Mouse (Mus musculus) adrenal gland, adult 8-10 months (tissue): Measurements from ENCODE around the gene Pdss2. TPM values are rescaled to one million over a fixed set of nuclear protein-coding genes. Genes with fewer than 3 reads are reported as not detected.

Source experiments
- DNase-seq: peaks from one replicate; pipeline ENCODE4 v3.0.0; 2022
- total RNA-seq, 4 experiments: library from RNA; stranded (reverse); gene quantifications; 2 replicates each; pipeline ENCODE4 v1.2.4; 2022

Pdss2 gene
- 10 to 100 TPM; 18.7 to 24.0 (median 22.1) TPM for total RNA-seq

DNA sequence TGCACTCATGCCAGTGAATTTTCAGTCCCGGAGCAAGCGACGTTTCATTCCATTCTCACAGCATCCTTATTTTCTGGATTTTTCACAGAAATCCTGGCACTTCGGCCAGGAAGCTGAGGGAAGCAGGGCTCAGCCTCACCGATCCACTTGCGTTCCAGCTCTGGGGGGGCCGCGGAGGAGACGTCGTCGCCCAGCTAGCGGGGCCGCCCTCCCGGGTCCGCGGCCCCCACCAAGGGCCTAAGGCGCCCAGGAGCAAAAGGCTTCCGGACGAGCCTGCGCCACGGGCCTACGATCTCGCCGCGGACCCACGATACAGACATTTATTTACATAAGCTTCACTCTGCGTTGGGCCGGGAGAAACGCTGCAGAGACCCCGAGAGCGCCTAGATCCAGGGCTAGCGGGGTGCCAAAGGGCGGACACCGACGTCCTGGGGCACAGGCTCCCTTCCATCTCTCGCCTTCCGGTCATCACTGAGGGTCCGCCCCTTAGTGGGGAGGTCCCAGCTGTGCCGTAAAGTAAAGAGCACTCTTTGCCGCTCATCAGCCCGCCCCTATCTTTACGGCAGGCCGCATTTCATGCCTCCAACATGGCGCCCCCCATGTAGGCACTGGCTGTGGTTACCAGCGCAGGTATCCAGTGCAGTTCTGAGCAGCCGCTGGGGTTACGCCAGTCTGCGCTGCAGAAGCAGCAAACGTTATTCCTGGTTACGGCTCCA, at the start of gene Pdss2:
Gene Pdss2, plus strand, starts transcription at position 577 of the 716 bp plus-strand sequence.
- peak; percentile 95 for DNase-seq

DNA sequence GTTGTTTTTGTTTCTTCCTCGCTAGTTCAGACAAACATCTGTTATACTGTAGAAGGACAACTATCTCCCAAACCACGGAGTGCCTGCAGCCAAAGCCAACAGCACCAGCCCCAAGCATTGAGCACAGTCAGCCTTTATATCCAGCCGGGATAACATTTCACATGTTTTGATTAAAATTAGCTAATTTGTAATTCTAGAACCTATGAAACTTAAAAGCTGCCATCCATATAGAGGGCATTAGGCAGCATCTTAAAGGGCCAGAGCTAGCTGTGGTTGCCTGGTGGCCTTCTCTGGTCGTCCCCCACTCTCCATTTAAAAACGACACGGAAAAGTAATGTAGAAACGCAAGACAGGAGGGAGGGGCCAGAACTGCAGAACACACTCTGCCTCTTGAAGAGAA, 49.2 kb upstream of the Pdss2 start:
- no peak for DNase-seq

DNA sequence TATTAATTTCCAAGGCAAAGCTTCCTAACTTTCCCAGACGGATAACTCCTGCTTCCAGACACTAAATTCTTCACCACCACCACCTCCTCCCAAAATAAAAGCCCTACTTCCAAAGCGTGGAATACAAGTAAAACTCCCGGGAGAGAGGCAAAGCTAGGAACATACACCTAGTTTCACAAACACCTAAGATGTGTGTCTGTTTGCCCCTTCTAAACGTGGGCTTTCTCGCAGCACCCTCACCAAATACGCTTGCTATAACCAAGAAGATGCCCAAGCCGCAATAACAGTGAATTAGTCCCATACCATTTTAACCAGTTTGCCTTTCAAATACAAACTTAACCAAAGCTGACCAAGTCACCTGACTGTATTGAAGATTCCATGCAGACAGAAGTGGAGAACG, 48.7 kb upstream of the Pdss2 start:
- DNase-seq, result no peak

DNA sequence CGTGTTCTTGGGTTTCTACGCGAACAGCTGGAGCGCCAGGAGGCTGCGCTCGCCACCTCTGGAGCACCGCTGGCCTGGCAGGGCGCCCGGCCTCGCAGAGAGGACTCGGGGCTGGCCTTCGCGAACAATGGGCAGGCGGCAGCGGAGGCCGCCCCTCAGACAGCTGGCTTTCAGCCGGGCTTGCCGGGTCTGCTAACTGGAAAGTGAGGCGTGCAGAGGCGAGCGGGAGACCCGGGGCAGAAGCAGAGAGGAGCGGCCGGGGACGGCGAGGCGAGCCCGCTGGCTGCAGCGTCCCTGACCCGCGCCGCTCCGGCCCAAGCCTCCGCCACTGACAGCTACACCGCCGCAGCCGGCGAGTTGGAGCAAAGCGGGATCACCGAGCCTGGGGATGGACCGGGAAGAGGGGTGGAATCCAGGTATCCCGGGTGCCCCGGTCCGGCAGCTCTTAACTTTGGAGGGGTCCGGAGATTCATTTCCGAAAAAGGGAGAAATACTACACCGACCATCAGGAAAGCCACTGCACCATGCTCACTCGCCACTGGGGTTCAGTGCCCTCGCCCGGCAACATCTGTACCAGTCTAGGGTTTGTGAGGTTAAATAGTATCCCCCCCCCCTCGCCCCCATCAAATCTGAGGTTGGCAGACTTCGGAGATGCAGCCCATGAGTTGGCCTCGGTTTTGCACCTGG, 48.0 kb upstream of the Pdss2 start:
- peak; percentile 44 for DNase-seq

DNA sequence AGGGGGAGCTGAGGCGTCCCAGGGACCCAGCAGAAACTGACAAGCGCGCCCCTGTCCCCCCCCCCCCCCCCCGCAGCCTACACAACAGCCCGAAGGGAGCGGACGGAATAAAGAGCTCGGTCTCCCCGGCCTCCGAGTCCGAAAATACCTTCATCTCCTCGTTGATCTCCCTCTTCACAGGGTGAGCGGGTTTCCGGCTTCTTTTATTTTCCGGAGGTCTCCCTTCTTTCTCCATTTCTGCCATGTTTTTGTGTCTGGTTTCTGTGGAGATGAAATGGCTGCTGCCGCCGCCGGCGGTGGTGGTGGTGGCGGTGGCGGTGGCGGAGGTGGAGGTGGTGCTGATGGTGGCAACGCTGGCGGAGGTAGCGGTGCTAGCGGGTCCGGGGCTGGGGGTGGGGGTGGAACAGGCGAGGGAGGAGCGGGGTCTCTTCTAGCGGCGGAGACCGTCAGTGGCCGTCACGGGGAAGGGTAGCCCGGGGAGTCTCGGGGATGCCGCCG, 47.4 kb upstream of the Pdss2 start:
- no peak for DNase-seq

DNA sequence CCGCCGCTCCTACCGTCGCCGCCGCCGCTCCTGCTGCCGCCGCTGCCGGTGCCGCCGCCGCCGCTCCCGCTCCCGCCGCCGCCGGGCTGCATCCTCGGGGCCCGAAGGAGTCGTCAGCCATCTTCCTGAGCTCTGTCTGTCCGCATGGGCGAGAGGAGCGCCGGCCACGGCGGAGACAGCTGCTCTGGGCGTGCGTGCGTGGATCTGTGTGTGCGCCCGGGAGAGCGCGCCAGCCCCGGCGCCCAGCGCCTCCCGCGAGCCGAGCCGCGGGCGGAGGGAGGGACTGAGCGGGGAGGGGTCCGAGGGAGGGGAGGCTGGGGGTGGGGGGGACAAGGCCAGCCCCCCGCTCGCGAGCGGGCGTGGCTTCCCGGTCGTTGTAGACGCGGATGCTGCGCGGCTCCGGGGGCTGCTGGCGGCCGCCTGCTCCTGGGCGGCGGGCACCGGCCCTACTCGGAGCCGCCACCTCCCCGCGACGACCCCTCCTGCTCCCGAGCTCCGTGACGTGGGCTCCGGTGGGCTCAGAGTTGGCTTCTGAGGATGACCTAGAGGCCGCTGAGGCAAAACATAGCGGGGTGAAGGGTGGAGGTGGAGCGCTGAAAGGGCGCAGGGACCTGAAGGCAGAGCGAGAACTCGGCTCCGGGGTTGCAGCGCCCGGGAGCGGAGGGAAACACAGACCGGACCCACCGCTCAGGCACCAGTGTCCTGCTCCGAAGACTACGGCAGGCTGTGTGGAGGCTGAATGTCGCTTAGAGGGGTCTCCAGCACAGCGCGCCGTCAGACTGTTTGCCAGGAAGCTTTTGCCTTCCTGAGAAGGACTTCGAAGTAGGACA, 46.7 kb upstream of the Pdss2 start, which contains the start of the genes Sobp and 9030612E09Rik:
Gene Sobp, minus strand, starts transcription at position 205 of the 830 bp plus-strand sequence.
Gene 9030612E09Rik, plus strand, starts transcription at position 379 of the 830 bp plus-strand sequence.
- DNase-seq, result peak; percentile 21

DNA sequence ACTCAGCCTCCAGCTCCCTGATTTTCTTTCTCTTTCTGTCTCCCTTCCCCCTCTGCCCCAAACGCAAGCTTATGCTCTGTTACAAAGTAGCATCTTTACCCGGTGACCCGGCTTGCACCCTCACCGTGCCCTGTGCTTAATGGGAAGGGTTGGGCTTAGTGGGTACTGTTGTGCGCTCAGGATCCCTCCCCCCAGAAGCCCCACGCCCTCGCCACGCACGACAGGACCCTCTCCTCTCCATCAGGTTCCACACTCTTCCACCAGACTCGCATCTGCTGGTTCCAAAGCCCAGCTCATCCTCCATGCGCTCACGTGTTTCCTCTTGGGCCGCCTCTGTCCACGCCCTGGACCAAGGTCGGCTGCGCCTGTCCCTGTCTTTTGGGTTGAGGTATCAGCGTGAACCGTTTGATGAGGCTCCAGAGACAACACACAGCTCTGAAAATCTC, 46.1 kb upstream of the Pdss2 start:
- peak; percentile 9 for DNase-seq

DNA sequence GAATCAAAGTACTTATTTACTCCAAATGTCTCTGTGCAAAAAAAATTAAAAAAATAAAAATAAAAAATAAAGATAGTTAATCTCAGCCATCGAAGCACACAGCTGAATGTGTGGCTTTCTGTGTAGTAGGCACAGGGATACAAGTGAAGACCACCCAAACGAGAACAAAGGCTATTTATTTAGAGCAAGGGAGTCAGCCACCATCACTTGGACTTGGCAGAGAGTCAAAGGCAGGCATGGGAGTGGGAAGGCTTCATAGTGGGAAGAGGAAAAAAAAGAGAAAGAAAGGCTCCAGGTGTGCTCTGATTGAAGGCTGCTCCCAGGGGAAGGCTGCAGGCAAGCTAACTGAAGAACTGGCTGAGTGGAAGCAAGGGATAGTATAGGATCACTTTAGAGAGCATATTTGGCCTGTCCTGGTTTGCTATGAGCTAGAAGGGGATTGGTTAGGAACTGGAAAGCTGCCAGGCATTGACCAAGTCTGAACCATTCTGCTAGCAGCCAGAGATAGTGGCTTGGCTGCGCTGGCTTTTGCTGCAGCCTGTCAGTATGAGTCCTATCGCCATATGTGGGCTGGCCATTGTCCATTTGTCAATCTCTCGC, 40.9 kb upstream of the Pdss2 start:
- no peak for DNase-seq

DNA sequence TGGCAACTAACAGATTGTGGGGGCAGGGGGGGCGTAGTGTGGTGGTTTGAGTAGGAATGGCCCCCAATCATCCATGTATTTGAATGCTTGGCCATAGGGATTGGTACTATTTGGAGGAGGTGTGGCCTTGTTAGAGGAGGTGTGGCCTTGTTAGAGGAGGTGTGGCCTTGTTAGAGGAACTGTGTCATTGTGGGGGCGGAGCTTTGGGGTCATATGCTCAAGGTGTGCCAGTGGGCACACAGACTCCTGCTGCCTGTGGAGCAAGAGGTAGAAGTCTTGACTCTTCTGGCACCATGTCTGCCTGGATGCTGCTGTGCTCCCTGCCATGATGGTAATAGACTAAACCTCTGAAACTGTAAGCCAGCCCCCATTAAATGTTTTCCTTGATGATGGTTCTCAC, 21.1 kb upstream of the Pdss2 start:
- no peak for DNase-seq

DNA sequence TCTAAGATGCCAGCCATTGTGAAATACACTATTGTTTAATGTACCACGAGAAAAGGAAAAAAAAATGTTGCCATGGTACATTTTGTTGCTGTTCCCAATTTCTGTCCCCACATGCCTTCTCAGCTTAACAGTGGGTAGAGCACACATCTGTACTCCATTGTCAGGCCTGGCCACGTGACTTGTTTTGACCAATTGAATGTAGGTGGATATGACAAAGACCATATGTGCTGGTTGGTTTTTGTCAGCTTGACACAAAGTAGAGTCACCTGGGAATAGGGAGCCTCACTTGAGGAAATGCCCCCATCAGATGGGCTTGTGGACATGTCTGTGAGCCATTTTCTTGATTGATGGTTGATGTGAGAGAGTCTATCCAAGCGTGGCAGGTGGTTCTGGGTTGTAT, 17.4 kb upstream of the Pdss2 start:
- DNase-seq, result no peak

DNA sequence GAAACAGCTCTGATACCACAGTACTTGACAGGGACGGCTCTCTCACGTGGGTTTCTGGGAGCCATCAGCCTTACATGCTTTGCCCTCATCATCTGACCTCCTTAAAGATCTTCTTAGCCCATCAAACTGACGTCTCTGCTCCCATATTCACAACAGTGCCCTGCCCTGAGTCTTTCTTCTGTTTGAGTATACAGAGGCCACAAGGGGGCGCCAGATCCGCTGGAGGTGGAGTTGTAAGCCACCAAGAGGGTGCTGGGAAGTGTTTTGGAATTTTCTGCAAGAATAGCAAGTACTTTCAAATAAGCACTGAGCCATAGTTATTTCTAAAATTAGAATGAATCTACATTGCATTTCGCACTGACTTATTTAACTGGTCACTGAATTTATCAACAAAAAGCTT, 9.4 kb upstream of the Pdss2 start:
- DNase-seq, result no peak

DNA sequence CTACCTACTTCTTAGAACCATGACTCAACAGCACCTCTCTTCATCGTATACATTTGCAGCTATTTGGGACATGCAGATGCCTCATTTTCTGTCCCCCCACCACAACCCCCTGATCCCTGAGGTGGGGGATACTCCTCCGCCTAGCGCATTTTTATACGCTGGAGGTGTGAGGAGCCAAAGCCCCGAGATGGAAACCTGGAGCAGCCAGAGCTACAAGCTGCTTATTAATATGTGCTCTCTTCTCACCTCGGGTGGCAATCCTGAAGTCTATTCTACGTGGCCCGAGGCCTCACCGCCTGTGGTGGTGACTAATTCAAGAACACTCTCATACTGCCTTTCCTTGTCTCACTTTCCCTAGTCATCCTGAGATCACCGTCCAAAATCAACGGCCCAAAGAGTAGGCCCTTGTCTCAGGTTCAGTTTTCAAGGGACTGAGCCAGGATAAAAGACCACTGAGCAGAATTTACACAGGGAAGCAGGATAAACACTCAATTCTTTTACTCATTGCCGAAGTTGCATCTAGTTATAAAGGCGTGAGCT, 3.9 kb upstream of the Pdss2 start:
- no peak for DNase-seq

DNA sequence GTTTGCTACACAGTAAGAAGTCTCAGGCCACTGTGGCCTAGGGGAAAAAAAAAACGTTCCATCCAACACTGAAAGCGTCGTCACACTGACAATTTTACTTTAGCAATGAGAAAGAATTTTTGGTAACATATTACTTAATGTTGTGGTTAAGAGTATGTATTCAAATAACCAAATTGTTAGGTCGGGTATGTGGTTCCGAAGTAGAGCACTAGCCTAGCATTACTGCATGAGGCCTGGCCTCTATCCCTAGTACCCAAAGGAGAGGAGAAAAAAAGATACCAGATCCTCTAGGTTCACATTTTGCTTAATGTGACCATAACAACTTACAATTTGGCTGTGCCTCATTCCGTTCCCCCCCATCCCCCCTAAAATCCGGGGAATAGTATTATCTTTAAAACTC, 807 bp upstream of the Pdss2 start:
- no peak for DNase-seq

DNA sequence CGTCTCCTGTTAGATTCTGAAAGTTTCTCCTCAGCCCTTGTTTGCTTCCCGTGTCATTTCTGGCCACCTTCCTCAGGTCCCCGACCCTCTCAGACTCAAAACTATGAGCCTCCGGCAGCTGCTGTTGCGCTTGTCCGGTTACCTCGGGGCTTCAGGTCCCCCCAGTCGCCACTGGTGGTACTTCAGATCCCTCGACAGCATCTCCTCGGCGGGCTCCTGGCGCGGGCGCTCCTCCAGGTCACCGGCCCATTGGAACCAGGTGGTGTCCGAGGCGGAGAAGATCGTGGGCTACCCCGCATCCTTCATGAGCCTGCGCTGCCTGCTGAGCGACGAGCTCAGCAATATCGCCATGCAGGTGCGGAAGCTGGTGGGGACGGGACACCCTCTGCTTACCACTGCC, 373 bp downstream of the Pdss2 start:
- DNase-seq, result peak; percentile 16

DNA sequence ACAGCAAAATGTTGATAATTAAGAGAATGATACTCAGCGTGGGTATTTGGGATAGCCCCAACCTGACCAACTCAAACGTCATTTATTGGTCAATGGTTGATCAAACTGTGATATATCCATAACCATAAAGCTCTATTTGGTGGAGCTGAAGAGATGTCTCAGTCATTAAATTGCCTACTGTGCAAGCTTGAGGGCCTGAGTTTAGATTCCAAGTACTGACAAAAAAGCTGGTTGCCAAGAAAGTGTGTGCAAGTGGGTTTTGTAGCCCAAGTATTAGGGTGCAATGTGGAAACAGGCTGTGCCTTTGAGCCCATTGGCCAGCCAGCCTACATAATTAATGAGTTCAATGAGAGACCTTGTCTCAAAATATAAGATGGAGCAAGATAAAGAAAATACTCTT, 2.1 kb downstream of the Pdss2 start:
- DNase-seq, result no peak

DNA sequence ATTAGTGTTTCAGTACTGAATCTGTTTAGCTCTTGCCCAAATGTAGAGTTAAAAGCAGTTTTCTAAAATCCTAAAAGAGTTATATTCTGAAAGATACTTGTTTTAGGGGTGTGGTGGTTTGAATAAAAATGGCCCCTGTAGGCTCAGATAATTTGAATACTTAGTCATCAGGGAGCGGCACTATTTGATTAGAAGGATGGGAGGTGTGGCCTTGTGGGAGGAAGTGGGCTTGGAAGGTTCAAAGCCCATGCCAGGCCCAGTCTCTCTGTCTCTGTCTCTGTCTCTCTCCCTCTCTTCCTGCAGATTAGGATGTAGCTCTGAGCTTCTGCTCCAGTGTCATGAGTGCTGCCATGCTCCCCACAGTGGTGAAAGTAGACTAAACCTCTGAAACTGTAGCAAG, 5.1 kb downstream of the Pdss2 start:
- no peak for DNase-seq

DNA sequence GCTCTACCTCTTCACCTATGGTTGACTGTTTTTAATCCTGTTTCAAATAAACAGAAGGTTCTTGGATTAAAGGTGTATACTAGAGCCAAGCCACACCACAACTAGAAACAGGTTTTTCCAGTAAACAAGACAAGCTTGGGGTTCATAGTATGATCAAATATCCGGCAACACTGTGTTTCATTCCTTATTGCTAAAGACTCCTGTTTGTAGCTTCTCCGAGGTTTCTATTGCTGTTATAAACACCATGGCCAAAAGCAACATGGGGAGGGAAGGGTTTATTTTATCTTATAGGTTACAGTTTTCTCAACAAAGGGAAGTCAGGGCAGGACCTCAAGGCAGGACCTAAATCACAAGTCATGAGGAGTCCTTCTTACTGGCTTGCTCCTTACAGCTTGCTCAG, 8.0 kb downstream of the Pdss2 start:
- no peak for DNase-seq

DNA sequence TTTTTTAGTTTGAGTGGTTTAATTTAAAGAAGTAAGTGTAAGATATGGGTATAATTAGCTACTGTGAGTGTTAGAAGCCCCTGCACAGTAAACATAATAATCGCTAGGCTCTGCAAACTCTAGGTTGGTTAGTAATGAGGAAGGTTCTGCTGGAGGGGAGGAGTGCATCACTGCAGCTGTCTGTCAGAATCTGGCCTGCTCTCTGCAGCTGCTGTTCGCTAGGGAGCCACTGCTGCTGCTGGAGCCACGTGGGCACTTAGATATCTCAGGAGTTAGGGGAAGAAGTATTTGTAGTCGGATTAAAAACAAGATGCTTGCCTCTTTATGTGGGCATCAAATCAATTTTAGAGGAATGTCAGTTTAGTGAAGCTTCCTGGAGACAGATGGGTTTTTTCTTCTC, 13.2 kb downstream of the Pdss2 start:
- no peak for DNase-seq

DNA sequence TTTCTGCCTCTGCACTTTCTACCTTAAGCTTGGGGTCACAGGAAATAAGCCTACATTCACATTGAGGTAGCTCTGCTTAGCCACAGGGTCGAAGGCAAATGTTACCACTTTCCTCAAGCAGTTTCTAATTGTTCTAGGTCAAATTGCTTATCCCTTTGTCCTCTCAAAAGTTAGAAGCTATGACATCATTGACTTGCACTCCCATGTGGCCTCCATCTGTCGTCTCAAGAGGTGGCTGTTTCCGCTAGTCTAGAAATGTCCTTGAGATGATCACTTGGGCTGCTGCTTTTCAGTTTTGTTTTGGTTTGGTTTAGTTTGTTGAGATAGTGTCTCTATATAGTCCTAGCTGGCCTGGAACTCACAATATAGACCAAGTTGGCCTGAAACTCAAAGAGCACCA, 13.7 kb downstream of the Pdss2 start:
- no peak for DNase-seq

DNA sequence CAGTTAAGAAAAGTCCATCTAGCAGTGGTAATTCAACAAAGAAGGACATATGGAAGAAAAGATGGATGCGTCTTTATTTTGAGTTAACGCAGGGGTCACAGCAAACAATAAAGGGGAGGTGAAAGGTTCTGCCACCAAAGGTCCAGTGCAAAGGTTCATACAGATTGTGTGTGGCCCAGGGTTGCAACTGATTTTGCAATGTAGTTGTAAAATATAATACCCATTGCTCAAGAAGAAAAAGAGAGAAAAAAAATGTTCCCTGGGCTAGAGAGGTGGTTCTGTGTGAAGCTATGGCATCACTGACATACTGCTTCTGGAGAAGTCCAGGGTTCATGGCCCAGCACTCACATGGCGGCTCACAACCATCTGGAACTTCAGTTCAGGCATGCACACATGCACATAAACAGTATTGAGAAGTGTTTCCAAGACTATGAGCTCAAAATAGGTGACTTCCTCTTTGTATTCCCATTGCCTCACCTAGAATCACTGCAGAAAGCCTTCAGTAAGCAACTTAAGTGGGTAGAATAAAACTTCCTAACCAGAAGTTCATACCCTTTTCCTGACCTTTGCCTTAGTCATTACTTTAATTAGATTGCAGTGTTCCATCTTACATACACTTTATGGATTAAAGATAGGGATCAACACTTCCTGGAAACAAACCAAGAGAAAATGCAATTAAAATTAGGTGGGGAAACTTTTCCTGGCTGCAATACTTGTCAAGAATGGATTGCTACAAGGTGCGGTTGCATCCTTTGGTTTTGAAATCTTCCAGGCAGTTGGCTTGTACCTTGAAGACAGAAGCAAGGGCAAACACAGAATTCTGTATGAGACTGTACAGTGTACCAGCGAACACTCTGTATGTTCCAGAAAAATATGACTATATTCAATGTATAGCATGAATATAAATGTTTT, 14.7 kb downstream of the Pdss2 start:
- no peak for DNase-seq

DNA sequence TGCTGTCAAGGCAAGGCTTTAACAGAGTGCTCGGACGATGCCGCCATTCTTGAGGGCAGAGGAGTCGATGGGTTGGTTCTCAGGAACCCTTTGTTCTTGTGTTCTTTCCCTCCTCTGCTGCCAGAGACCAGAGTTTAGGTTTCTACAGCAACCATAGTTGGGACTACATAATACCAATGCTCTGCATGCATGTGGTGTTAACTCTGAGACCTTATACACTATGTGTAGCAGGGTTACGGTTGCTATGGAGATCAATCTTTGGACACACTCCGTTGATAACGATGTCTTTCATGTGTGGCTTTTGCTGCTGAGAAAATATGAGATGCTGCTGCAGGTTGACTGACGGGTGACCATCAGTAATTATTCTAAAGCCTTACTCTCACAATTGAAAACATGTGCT, 20.9 kb downstream of the Pdss2 start:
- DNase-seq, result no peak
